7 mouse cellular contexts compared by ENCODE assay signal in genomic region chr3:88552082-88552645, GRCm38 (mm10). TPM values are rescaled to one million over a fixed set of nuclear protein-coding genes. Genes with fewer than 3 reads are reported as not detected.
DNase-seq lines count a peak whose midpoint lies in the region; ATAC-seq lines count a peak whose summit lies in the region.

No protein-coding gene starts in this region.

- H3K9ac ChIP-seq in lung, embryonic 16.5 days (ENCODE audit: low read length): peak overlapping the region; percentile 82
- peak overlapping the region; percentile 60 for H3K9ac ChIP-seq in limb, embryonic 12.5 days (replicated peaks)
- H3K9ac ChIP-seq in stomach, embryonic 14.5 days (replicated peaks; ENCODE audit: low read depth, low read length): peak overlapping the region; percentile 7

- peak overlapping the region; percentile 76 for H3K4me2 ChIP-seq in lung, embryonic 16.5 days (ENCODE audit: low read depth, low read length)
- H3K4me2 ChIP-seq in limb, embryonic 12.5 days: peak overlapping the region; percentile 71
- H3K4me2 ChIP-seq in stomach, embryonic 14.5 days (replicated peaks; ENCODE audit: low read depth, low read length): peak overlapping the region; percentile 78

- peak overlapping the region; percentile 94 for H3K27ac ChIP-seq in lung, embryonic 16.5 days (ENCODE audit: low read length)
- H3K27ac ChIP-seq in limb, embryonic 12.5 days: peak overlapping the region; percentile 74
- peak overlapping the region; percentile 80; the same call in 1 of the 2 replicates for H3K27ac ChIP-seq in stomach, embryonic 14.5 days (ENCODE audit: low read length)

- WGBS in lung, embryonic 16.5 days: 16% methylated on average over 16 of the region's 16 CpGs
- 24% methylated on average over 16 of the region's 16 CpGs for WGBS in limb, embryonic 12.5 days
- WGBS in stomach, embryonic 14.5 days: 22% methylated on average over 16 of the region's 16 CpGs

- peaks cover 13% of the 10 kb centered on the region for H3K36me3 ChIP-seq in lung, embryonic 16.5 days (ENCODE audit: control insufficient read depth, insufficient read depth, low read length)
- H3K36me3 ChIP-seq in erythroblast, embryonic 14.5 days (ENCODE audit: control insufficient read depth): peaks cover 31% of the 10 kb centered on the region
- peaks cover 19% of the 10 kb centered on the region for H3K36me3 ChIP-seq in limb, embryonic 12.5 days
- peaks cover 16% of the 10 kb centered on the region for H3K36me3 ChIP-seq in stomach, embryonic 14.5 days (ENCODE audit: control insufficient read depth, insufficient read depth, low read length)

- DNase-seq in lung, adult 18-20 months: no peak
- no peak for DNase-seq in gastrocnemius, postnatal 4 days (ENCODE audit: low spot score in 2 of 2)
- no peak for DNase-seq in right cerebral cortex, postnatal 25 days

- peak overlapping the region; percentile 76 for H3K4me3 ChIP-seq in lung, embryonic 16.5 days (ENCODE audit: low read length)
- peak overlapping the region; percentile 77 for H3K4me3 ChIP-seq in erythroblast, embryonic 14.5 days (replicated peaks)
- peak overlapping the region; percentile 86 for H3K4me3 ChIP-seq in limb, embryonic 12.5 days (replicated peaks)
- peak overlapping the region; percentile 92 for H3K4me3 ChIP-seq in stomach, embryonic 14.5 days (ENCODE audit: low read depth, low read length)

- no peaks in the 10 kb centered on the region for H3K9me3 ChIP-seq in lung, embryonic 16.5 days (ENCODE audit: control insufficient read depth, low read length)
- no peaks in the 10 kb centered on the region for H3K9me3 ChIP-seq in erythroblast, embryonic 14.5 days (ENCODE audit: control insufficient read depth, low read length)
- H3K9me3 ChIP-seq in limb, embryonic 12.5 days: no peaks in the 10 kb centered on the region
- no peaks in the 10 kb centered on the region for H3K9me3 ChIP-seq in stomach, embryonic 14.5 days (ENCODE audit: control insufficient read depth, low read depth, low read length)

- H3K4me1 ChIP-seq in lung, embryonic 16.5 days (replicated peaks; ENCODE audit: control insufficient read depth, insufficient read depth, low read length): peaks cover 23% of the 10 kb centered on the region
- peaks cover 64% of the 10 kb centered on the region for H3K4me1 ChIP-seq in erythroblast, embryonic 14.5 days (ENCODE audit: control insufficient read depth)
- peaks cover 22% of the 10 kb centered on the region for H3K4me1 ChIP-seq in limb, embryonic 12.5 days (replicated peaks)
- H3K4me1 ChIP-seq in stomach, embryonic 14.5 days (ENCODE audit: control insufficient read depth, insufficient read depth, low read length): peaks cover 21% of the 10 kb centered on the region

- H3K27me3 ChIP-seq in lung, embryonic 16.5 days (ENCODE audit: control insufficient read depth, insufficient read depth, low read depth, low read length): no peaks in the 10 kb centered on the region
- H3K27me3 ChIP-seq in erythroblast, embryonic 14.5 days (ENCODE audit: control insufficient read depth): no peaks in the 10 kb centered on the region
- no peaks in the 10 kb centered on the region for H3K27me3 ChIP-seq in limb, embryonic 12.5 days
- no peaks in the 10 kb centered on the region for H3K27me3 ChIP-seq in stomach, embryonic 14.5 days (ENCODE audit: control insufficient read depth, insufficient read depth, low read length)

- ATAC-seq in lung, embryonic 16.5 days (ENCODE audit: low read depth): no peak
- ATAC-seq in limb, embryonic 12.5 days (ENCODE audit: insufficient number of reproducible peaks, insufficient read depth, low FRiP score, low TSS enrichment, low read depth): no peak
- no peak for ATAC-seq in stomach, embryonic 14.5 days (ENCODE audit: insufficient number of reproducible peaks, insufficient read depth, low FRiP score, low read depth)

RNA-seq across cellular contexts. Expression of gene Lamtor2, which starts 0.7 kb away (rescaled TPM):
- 169 and 183 TPM in 2 replicates for polyA plus RNA-seq in lung, embryonic 16.5 days (2015; fragmentation: Nextera tagmentation; extraction: Ambion mirVana)
- polyA plus RNA-seq in erythroblast, embryonic 14.5 days (2012): 7.4 and 12.2 TPM in 2 replicates
- 134 and 139 TPM in 2 replicates for polyA plus RNA-seq in limb, embryonic 12.5 days (2016; fragmentation: Nextera tagmentation; extraction: Ambion mirVana)
- polyA plus RNA-seq in stomach, embryonic 14.5 days (2014; fragmentation: Nextera tagmentation; extraction: Ambion mirVana): 84.8 and 88.5 TPM in 2 replicates
- total RNA-seq in gastrocnemius, postnatal 4 days (2021): 10 to 100 TPM; 78.5 to 81.4 TPM

RNA-seq across cellular contexts. Expression of gene Ubqln4, which starts 1.4 kb away (rescaled TPM):
- 39.3 and 41.8 TPM in 2 replicates for polyA plus RNA-seq in lung, embryonic 16.5 days (2015; fragmentation: Nextera tagmentation; extraction: Ambion mirVana)
- polyA plus RNA-seq in erythroblast, embryonic 14.5 days (2012): 2.6 and 3.1 TPM in 2 replicates
- polyA plus RNA-seq in limb, embryonic 12.5 days (2016; fragmentation: Nextera tagmentation; extraction: Ambion mirVana): 62.6 and 67.0 TPM in 2 replicates
- polyA plus RNA-seq in stomach, embryonic 14.5 days (2014; fragmentation: Nextera tagmentation; extraction: Ambion mirVana): 48.4 TPM in 2 replicates
- 10 to 100 TPM; 54.9 to 58.0 TPM for total RNA-seq in gastrocnemius, postnatal 4 days (2021)

RNA-seq across cellular contexts. Expression of gene Rab25, which starts 4.1 kb away (rescaled TPM):
- 48.0 and 61.2 TPM in 2 replicates for polyA plus RNA-seq in lung, embryonic 16.5 days (2015; fragmentation: Nextera tagmentation; extraction: Ambion mirVana)
- polyA plus RNA-seq in erythroblast, embryonic 14.5 days (2012): not detected in 2 replicates
- polyA plus RNA-seq in limb, embryonic 12.5 days (2016; fragmentation: Nextera tagmentation; extraction: Ambion mirVana): 2.6 and 3.5 TPM in 2 replicates
- polyA plus RNA-seq in stomach, embryonic 14.5 days (2014; fragmentation: Nextera tagmentation; extraction: Ambion mirVana): 57.0 and 67.9 TPM in 2 replicates
- under 1 TPM; 0.57 to 0.91 TPM for total RNA-seq in gastrocnemius, postnatal 4 days (2021)

RNA-seq across cellular contexts. Expression of gene Mex3a, which starts 20.0 kb away (rescaled TPM):
- 13.1 and 13.5 TPM in 2 replicates for polyA plus RNA-seq in lung, embryonic 16.5 days (2015; fragmentation: Nextera tagmentation; extraction: Ambion mirVana)
- polyA plus RNA-seq in erythroblast, embryonic 14.5 days (2012): 0.01 and 0.02 TPM in 2 replicates
- 37.4 and 38.0 TPM in 2 replicates for polyA plus RNA-seq in limb, embryonic 12.5 days (2016; fragmentation: Nextera tagmentation; extraction: Ambion mirVana)
- 25.2 and 26.3 TPM in 2 replicates for polyA plus RNA-seq in stomach, embryonic 14.5 days (2014; fragmentation: Nextera tagmentation; extraction: Ambion mirVana)
- 10 to 100 TPM; 12.9 to 13.1 TPM for total RNA-seq in gastrocnemius, postnatal 4 days (2021)

RNA-seq across cellular contexts. Expression of gene Ssr2, which starts 23.5 kb away (rescaled TPM):
- polyA plus RNA-seq in lung, embryonic 16.5 days (2015; fragmentation: Nextera tagmentation; extraction: Ambion mirVana): 354 and 367 TPM in 2 replicates
- polyA plus RNA-seq in erythroblast, embryonic 14.5 days (2012): 6.5 and 12.3 TPM in 2 replicates
- polyA plus RNA-seq in limb, embryonic 12.5 days (2016; fragmentation: Nextera tagmentation; extraction: Ambion mirVana): 184 and 190 TPM in 2 replicates
- 295 and 301 TPM in 2 replicates for polyA plus RNA-seq in stomach, embryonic 14.5 days (2014; fragmentation: Nextera tagmentation; extraction: Ambion mirVana)
- total RNA-seq in gastrocnemius, postnatal 4 days (2021): 100 to 1,000 TPM; 150 to 159 TPM

Comparison
In these comparisons a context has a peak if more than half of its experiments do, and no peak if none do; other contexts are left out.
1. H3K9ac ChIP-seq: peak in every context shown above with its lines; median percentile 82 in lung, embryonic 16.5 days; 60 in limb, embryonic 12.5 days; 7 in stomach, embryonic 14.5 days.
2. RNA of gene Rab25, which starts 4.1 kb away (polyA plus RNA-seq): 57.0 to 67.9 TPM in stomach, embryonic 14.5 days and 48.0 to 61.2 TPM in lung, embryonic 16.5 days; 2.6 to 3.5 TPM in limb, embryonic 12.5 days and not detected in erythroblast, embryonic 14.5 days; every median in the first group is over 10 times any median in the second.
3. Peak in every context shown above with its lines, with median percentiles within 50 percentile points of each other: H3K27ac ChIP-seq, H3K4me2 ChIP-seq and H3K4me3 ChIP-seq.